Mouse (Mus musculus) kidney, adult 2 months (tissue): ENCODE data around the gene Eme2.

ENCODE experiments used
- CTCF ChIP-seq: fragments of 200-500 bp; conservative IDR thresholded peaks from 2 replicates; pipeline ENCODE4 v1.5.1; 2011; ENCODE audit warnings: low read depth, mild to moderate bottlenecking, control low read depth, low read length, moderate library complexity, mixed read lengths; ENCODE audit not compliant: insufficient read depth, insufficient read length
- POLR2A ChIP-seq: fragments of 200-500 bp; IDR thresholded peaks from one replicate; pipeline ENCODE4 v1.6.1; 2011; ENCODE audit warnings: low read depth, low read length, control low read depth

DNA sequence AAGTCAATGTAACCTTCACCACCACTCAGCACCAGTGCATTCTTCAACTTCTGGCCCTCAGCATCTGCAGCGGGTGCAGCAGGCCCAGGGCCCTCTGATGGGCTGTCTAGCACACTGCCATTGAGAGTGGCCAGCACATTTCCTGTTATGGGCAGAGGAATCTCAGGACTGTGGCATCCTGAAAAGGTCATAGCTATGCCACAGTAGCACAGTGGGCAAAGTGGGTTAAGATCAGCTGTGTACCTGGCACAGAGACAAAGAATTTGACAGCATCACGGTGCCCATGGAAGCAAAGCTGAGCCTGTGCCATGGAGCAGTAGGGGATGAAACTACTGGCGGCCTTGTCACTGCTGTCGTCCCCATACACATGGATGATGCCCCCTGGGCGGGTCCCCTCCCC is 4.3 kb upstream of the Eme2 start:
- TF ChIP-seq CTCF (no peak), POLR2A (no peak)
